Mouse (Mus musculus) T-helper 1 cell (primary cell): ENCODE results near the gene Col4a1.

Experiments used
- in situ Hi-C: fragments of 300-600 bp; cut with MboI, MseI; formaldehyde crosslinking; loops from one replicate; pipeline ENCODE4 v1.15.1; 2025; ENCODE audit warnings: high pct_unique_total_duplicates

Gene Col4a1

DNA sequence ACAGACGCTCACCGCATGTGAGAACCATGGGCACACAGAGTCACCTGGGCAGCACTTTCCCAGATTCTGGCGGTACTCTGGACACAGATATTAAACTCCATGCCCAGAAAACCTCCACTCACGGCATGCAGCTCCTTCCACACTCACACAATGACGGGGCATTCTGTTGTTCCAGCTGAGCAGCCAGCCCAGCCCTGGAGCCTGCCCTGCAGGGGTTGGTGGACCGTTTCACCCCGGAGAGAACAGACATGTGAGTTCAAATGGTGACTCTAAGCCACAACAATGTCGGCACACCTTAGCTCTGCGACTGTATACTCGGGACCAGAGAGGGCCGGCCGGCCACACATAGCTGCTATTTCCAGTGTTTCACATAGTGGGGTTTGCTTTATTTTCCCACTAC lies 130.0 kb downstream of the Col4a1 start:
- in situ Hi-C loops = loop anchor here (10.0 kb wide), 1 partner anchor 768 kb away; no protein-coding TSS in a partner anchor

GRCm38 (mm10) chr8:11182148-11182484 lies 130.5 kb downstream of the Col4a1 start:
- in situ Hi-C loops = loop anchor here (10.0 kb wide), 1 partner anchor 767 kb away; no protein-coding TSS in a partner anchor

DNA sequence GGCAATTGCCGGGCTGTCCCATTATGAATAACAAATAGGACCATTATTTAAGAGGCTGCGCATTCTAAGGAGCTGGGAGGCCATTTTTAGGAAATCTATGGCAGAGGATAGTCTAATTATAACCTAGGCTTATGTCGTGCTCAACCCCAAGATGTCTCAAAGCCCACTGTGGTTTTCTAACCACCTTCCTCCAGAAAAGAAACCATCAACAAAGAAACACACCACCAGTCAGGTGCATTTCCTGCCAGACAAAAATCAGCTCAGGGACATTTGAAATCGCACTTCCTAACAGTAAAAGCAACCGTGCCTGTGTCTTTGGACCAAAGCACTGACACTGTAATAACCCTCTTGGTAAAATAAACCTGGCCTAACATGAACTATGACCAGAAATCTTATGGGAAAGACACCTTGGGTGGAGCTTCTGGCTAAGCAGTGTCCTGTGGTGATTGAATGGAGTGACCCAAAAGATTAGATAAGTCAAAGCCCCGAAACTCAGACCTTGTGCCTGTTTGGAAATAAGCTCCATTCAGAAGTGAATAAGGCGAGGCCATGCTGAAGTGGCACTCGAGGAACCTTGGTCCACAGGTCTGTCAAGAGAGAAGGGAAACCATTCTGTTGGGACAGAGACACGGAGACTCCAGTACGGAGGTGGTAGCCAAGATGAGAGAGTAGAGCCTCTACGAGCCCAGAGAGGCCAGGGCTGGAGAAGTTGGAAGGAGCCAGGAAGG lies 131.0 kb downstream of the Col4a1 start:
- in situ Hi-C loops = loop anchor here (10.0 kb wide), 1 partner anchor 767 kb away; no protein-coding TSS in a partner anchor

GRCm38 (mm10) chr8:11179869-11180268 lies 132.8 kb downstream of the Col4a1 start:
- in situ Hi-C loops = loop anchor here (10.0 kb wide), 1 partner anchor 765 kb away; no protein-coding TSS in a partner anchor

DNA sequence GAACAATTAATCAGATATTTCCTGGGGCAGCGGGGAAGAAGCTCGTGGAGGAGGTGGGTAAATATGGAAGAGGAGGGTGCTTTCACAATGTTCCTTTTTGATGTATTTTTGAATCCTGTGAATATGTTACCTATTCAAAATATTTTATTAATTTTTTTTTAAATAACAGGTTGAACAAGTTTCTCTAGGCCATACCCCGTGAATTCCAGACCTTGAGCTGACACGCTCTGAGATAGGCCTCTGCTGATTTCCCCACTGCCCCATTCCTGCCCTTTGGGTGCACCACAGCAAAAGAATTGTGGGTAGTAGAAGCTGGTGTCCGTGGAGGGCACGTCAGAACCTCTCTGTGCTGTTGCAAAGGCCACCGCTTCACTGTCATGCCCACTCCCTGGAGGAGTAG lies 136.2 kb downstream of the Col4a1 start:
- in situ Hi-C loops = no loop called here

- in situ Hi-C loops = no loop called here
Observed at GRCm38 (mm10) chr8:11173284-11174191, 139.1 kb downstream of the Col4a1 start.

DNA sequence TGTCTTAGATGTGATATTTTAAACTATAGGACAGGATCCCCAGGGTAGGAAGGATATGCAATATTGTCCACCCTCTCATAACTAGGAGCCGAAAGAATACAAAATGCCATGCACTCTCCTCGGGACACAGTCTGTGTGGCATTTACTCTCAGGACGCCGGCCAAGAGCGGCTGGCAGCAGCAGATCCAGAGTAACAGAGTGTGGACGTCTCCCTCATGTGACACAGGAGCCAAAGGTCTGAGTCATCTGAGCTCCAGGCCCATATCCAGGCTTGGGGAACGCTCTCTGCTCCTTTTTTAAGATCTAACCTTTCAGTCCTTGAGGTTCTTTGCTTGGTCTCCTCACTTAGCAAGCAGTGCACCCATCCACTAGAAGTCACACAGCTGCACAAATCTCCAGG lies 141.1 kb downstream of the Col4a1 start:
- in situ Hi-C loops = no loop called here

GRCm38 (mm10) chr8:11169383-11169782 lies 143.2 kb downstream of the Col4a1 start:
- in situ Hi-C loops = no loop called here

DNA sequence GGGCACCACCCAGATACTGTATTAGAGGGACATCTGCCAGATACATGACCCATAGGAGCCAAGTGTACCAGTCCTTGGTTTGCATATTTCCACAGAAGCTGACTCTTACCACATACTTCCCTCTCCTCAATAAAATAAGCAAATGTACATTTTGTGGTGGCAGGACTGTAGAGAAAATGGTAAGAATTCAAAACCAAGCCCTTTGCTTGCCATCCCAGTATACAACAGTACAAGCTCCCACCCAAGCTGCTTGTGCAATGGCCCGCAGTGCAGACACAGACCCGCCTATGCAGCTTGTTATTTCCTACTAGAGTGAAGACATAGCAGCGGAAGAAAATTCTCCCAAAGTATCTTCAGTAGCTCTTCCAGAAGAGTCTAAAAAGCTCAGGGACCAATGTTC lies 143.8 kb downstream of the Col4a1 start:
- in situ Hi-C loops = no loop called here

GRCm38 (mm10) chr8:11167955-11168354 lies 144.7 kb downstream of the Col4a1 start:
- in situ Hi-C loops = no loop called here

DNA sequence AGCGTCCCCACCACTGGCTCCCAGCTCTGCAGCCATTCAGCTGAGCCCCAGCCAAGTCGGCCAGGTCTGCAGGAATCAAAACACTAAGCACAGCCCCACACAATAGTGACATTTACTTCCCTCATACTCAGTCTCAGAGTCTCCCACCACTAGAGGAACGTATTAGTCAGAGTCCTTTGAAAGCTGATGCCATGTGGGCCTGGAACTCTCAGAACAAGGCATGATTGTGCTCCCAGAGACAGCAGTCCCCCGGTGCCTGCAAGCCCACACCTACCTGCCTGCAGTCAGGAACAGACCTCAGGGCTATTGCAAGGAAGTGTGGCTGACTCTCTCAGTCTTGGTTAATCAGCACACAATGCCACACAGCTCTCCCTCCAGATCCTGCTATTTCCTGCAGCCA lies 147.0 kb downstream of the Col4a1 start:
- in situ Hi-C loops = no loop called here

- in situ Hi-C loops = no loop called here
Observed at GRCm38 (mm10) chr8:11156319-11156692, 156.3 kb downstream of the Col4a1 start.

DNA sequence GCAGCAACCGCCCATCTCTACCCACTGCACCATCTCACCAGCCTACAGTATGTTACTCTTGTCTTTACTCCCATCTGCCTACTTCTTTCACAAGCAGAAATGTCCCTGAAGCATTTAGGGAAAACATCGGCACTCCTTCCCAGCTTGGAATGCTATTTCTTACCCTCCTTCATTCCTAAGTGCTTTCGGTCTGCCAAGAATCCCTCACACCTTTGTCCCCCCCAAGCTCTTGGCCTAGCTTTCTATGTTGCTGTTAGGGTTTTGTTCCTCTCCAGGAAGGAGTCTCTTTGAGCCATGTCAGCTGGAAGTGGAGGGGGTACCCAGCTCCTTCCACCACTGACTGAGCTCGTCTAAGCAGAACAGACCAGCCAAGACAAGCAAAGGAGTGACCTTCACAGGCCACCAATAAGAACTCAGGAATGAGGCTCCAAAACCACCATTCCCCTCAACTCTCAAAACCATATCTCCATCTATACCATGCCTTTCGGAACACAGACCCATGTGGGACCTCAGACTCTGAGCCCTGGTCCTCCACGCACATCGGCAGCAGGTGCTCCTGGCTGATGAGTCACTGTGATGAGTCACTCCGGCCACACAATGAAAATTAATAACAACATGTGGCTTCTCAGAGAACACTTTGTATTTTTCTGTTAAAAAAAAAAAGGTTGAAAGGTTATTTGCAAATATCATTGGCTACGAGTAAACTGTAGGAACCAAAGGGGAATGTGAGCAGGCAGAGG lies 156.9 kb downstream of the Col4a1 start:
- in situ Hi-C loops = no loop called here

GRCm38 (mm10) chr8:11150268-11150667 lies 162.4 kb downstream of the Col4a1 start:
- in situ Hi-C loops = no loop called here

DNA sequence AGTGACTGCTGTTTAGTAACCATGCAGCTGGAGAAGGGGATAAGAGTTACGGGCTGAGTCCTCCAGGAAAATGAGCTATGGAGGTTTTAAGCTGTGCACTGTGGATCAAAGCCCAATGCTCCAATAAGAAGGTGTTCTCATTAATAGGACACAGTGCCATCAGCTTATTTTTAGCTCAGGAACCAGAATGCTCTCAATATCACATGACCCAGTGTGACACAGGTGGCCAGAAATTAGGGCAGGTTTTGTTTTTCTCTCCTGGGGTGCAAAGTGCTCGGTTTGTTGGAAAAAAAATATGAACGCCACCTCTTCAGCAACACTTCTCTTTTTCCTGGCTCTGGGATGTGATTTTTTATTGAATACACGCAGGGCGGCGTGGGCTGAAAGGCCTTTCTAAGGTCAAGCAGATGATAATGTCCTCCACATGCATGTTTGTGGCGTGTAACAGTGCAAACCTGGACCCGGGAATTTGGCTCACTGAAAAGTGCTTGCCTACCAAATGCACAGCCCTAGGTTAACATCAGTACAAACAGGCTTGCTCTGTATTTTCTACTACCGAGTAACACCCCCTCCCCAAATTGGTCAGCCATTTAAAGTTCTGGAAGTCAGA lies 163.3 kb downstream of the Col4a1 start:
- in situ Hi-C loops = no loop called here

DNA sequence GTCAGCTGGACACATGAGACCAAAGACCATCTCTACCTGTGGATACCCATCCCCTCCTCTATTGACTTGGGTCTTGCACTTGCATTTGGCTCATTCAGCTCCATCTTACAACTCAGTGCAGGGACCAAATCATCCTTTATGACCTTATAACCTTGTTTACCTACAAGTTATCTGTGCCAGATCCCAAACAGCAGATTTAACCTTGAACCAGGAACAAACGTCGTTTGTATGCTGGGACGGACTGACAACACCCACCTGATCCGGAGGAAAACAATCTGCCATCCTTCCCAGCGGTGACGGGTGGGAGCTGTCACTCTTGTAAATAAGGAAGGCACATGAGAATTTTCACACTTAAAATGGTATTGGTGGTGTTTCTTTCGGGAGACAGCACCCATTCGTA lies 163.8 kb downstream of the Col4a1 start:
- in situ Hi-C loops = no loop called here
